Mouse (Mus musculus): ENCODE measurements at regions not wholly inside any gene's neighbourhood (a gene's known extent, or its start where the extent isn't known, plus 50 kb on each side); places are given as distances from the start of the nearest gene placed in this dataset.

DNA sequence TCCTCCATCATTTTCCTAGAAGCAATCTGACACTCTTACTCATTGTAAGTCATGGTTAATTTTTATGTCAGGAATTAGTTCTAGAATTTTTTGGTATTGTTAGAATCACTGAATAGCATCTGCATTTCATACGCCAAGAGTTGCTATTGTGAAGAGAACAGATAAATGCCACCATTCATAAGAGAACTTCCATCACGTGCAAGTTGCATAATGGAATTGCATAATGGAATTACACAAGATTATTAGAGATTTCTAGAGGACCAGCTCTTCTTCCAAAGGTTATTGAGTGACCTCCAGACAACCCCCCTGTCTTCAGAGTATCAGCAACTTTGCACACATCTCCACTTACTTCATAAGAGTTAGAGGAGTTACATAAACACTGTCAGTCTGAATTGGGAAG lies 233.7 kb upstream of the Pum3 start:
- no peak for TF ChIP-seq TBP (conservative IDR thresholded peaks at IDR 0.05; ENCODE audit: low read depth, low read length)
- no peak for TF ChIP-seq MYC (IDR thresholded peaks at IDR 0.05; ENCODE audit: low read depth, low read length)
- TF ChIP-seq CTCF (conservative IDR thresholded peaks at IDR 0.05 in 1 of 2, IDR thresholded peaks at IDR 0.05 in 1 of 2; ENCODE audit: low read depth in 2 of 2, low read length in 2 of 2): no peak
- no peak for TF ChIP-seq RCOR1 (conservative IDR thresholded peaks at IDR 0.05; ENCODE audit: low read depth, low read length)
- no peak for TF ChIP-seq GABPA (IDR thresholded peaks at IDR 0.05; ENCODE audit: insufficient replicate concordance, low read depth, low read length)
- no peak for TF ChIP-seq JUN (IDR thresholded peaks at IDR 0.05; ENCODE audit: insufficient read depth, low read depth, low read length)
- no peak for TF ChIP-seq POLR2AphosphoS2 (IDR thresholded peaks at IDR 0.05; ENCODE audit: low read depth, low read length)
- no peak for TF ChIP-seq NELFE (IDR thresholded peaks at IDR 0.05; ENCODE audit: low read depth, low read length)
- no peak for TF ChIP-seq KAT2A (IDR thresholded peaks at IDR 0.05; ENCODE audit: insufficient replicate concordance, low read length)
- TF ChIP-seq HCFC1 (IDR thresholded peaks at IDR 0.05; ENCODE audit: low read depth, low read length): no peak
- no peak for TF ChIP-seq ELF1 (IDR thresholded peaks at IDR 0.05; ENCODE audit: low read depth, low read length)
- TF ChIP-seq BHLHE40 (IDR thresholded peaks at IDR 0.05; ENCODE audit: low read depth, low read length): no peak
- TF ChIP-seq ZKSCAN1 (IDR thresholded peaks at IDR 0.05; ENCODE audit: borderline replicate concordance, low read depth, low read length): no peak
- no peak for TF ChIP-seq ZMIZ1 (IDR thresholded peaks at IDR 0.05; ENCODE audit: low read depth, low read length)
- no peaks in the 10 kb centered on the region for H3K9me3 ChIP-seq (replicated peaks; ENCODE audit: low read length)
- no peaks in the 10 kb centered on the region for H3K79me2 ChIP-seq (replicated peaks; ENCODE audit: control insufficient read depth, extremely low read depth, insufficient read depth, poor library complexity, severe bottlenecking)
- H3K9ac ChIP-seq (ENCODE audit: insufficient read depth, low read depth): no peak overlapping the region
- dilution Hi-C loops (cut with MboI; ENCODE audit: extremely low pct_ligation_motif_present, extremely low pct_unique_long_range_greater_than_20kb, low sequenced_read_pairs): no loop called here
- H3K27ac ChIP-seq (ENCODE audit: insufficient read depth, low read depth): no peak overlapping the region
- peaks cover 0 to 4% of the 10 kb centered on the region in 2 experiments; a peak in 2 of 4 replicates for H3K4me1 ChIP-seq (ENCODE audit: control insufficient read depth in 1 of 2, insufficient read depth in 2 of 2)
- H3K27me3 ChIP-seq (replicated peaks): no peaks in the 10 kb centered on the region
- H3K4me2 ChIP-seq (ENCODE audit: insufficient read depth, low read depth, poor library complexity, severe bottlenecking): no peak overlapping the region
- H3K4me3 ChIP-seq (replicated peaks in 1 of 3; ENCODE audit: low read depth in 2 of 3, low read length in 2 of 3, poor library complexity in 1 of 3): no peak overlapping the region
- in situ Hi-C loops (cut with MboI; ENCODE audit: low pct_ligation_motif_present, low pct_unique_long_range_greater_than_20kb, low sequenced_read_pairs): no loop called here
- H3K36me3 ChIP-seq (replicated peaks in 1 of 2; ENCODE audit: control insufficient read depth in 1 of 2, insufficient read depth in 1 of 2, low read length in 1 of 2): no peaks in the 10 kb centered on the region
- DNase-seq (ENCODE audit: extremely low read depth): no peak

- Histone ChIP-seq H3K4me1 (ENCODE audit: control insufficient read depth in 1 of 2, insufficient read depth in 2 of 2) (no peaks in the 10 kb centered on the region), H3K4me2 (ENCODE audit: insufficient read depth, low read depth, poor library complexity, severe bottlenecking) (0 out of 2 replicates have a peak overlapping the region, but pooled peaks have one; percentile 9), H3K9me3 (replicated peaks; ENCODE audit: low read length) (no peaks in the 10 kb centered on the region), H3K4me3 (replicated peaks in 1 of 3; ENCODE audit: low read depth in 2 of 3, low read length in 2 of 3, poor library complexity in 1 of 3) (no peak overlapping the region), H3K27ac (ENCODE audit: insufficient read depth, low read depth) (no peak overlapping the region), H3K79me2 (replicated peaks; ENCODE audit: control insufficient read depth, extremely low read depth, insufficient read depth, poor library complexity, severe bottlenecking) (no peaks in the 10 kb centered on the region), H3K27me3 (replicated peaks) (no peaks in the 10 kb centered on the region), H3K36me3 (replicated peaks in 1 of 2; ENCODE audit: control insufficient read depth in 1 of 2, insufficient read depth in 1 of 2, low read length in 1 of 2) (no peaks in the 10 kb centered on the region), H3K9ac (ENCODE audit: insufficient read depth, low read depth) (no peak overlapping the region)
- dilution Hi-C loops (cut with MboI; ENCODE audit: extremely low pct_ligation_motif_present, extremely low pct_unique_long_range_greater_than_20kb, low sequenced_read_pairs) (no loop called here), in situ Hi-C loops (cut with MboI; ENCODE audit: low pct_ligation_motif_present, low pct_unique_long_range_greater_than_20kb, low sequenced_read_pairs) (no loop called here)
- TF ChIP-seq CTCF (conservative IDR thresholded peaks at IDR 0.05 in 1 of 2, IDR thresholded peaks at IDR 0.05 in 1 of 2; ENCODE audit: low read depth in 2 of 2, low read length in 2 of 2): peak in 1 of 2 experiments; percentile 15; a peak in 1 of 4 replicates
- TF ChIP-seq RAD21 (IDR thresholded peaks at IDR 0.05; ENCODE audit: low read depth, low read length): no peak; the same call in 1 of the 2 replicates
- no peak for DNase-seq (ENCODE audit: extremely low read depth)
Measured at GRCm38 (mm10) chr19:27641001-27641400, 211.4 kb upstream of the Pum3 start.

Data from CH12.LX (cell line).